Comparison of ENCODE assay signal across 9 mouse cellular contexts in the genomic region with DNA sequence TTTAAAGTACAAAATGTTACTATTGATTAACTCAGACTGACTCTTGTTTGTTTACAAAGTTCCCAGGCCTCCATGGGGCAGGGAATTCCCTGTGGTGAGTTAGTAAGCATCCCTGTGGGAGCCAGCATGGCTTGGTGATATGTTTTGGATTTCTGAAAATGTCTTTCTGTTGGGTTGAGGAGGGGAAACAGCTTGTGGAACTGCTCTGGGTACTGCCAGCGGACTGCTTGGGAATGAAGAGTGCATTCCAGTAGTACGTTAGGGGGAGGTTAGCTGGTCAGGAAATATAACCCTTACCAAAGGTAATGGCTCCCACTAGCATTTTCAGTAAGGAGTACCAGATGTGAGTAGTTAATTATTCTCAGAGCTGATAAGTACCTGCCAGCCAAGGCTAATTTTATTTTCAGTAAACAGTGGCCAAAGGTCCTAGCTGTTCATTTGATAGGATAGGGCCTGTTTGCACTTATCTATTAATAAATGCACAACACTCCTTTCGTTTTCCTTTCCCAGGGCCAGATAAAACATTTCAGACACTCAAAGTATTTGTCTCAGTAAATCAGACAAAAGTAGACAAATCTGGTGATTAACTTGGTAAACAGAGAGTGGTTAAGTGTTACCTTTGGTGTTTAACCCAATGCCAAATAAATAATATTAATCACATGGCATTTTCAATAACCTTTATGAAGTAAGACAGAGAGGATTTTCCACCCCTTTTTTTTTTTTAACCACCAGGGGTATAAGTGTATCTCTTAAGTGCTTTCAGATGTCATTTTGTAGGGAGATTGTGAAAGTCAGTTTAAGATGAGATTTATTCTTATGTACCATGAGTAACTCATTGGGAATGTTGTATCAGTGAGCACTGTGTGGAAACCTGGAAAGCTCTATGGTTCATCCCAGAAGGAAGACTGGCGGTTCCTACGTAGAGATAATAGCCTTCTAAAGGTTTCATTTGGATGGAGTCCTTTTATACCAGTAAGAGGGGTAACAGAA.
DNase-seq lines count a peak whose midpoint lies in the region; ATAC-seq and TF ChIP-seq lines count a peak whose summit lies in the region.
"Had no signal": no experiment of that assay in that cellular context is flagged by ENCODE, and none has a peak within 500 bp of the region (broad histone marks: within the 10 kb centered on the region; RNA-seq: fewer than 3 reads in every experiment).

No protein-coding gene starts in this region.

- no peaks in the 10 kb centered on the region for H3K79me2 ChIP-seq in liver, adult 2 months (ENCODE audit: control insufficient read depth, insufficient read depth, low read length)

- no peak for TF ChIP-seq CTCF in liver, adult 2 months (IDR thresholded peaks at IDR 0.05; ENCODE audit: low read depth, low read length)
- no peak for TF ChIP-seq CTCF in small intestine, adult 2 months (IDR thresholded peaks at IDR 0.05; ENCODE audit: extremely low read depth, insufficient read length, insufficient replicate concordance, low read depth, low read length)

- no peak overlapping the region for H3K4me2 ChIP-seq in liver, embryonic 11.5 days
- no peak overlapping the region for H3K4me2 ChIP-seq in embryonic facial prominence, embryonic 15.5 days (replicated peaks)
- H3K4me2 ChIP-seq in kidney, embryonic 14.5 days (replicated peaks; ENCODE audit: low read depth, low read length) = no peak overlapping the region

- DNase-seq in liver, adult 2 months (ENCODE audit: extremely low read depth, low read depth, low spot score) = peak; percentile 99
- no peak for DNase-seq in liver, embryonic 11.5 days (ENCODE audit: low spot score)
- no peak for DNase-seq in hindbrain, embryonic 10.5 days (ENCODE audit: low spot score)
- no peak for DNase-seq in right cerebral cortex, adult 18-20 months
- DNase-seq in ovary, postnatal 10 days (ENCODE audit: low spot score) = no peak

- no peak overlapping the region for H3K4me3 ChIP-seq in liver, adult 2 months (ENCODE audit: insufficient read depth, low read depth, low read length)
- no peak overlapping the region for H3K4me3 ChIP-seq in liver, embryonic 11.5 days (ENCODE audit: low read depth, low read length)
- no peak overlapping the region for H3K4me3 ChIP-seq in embryonic facial prominence, embryonic 15.5 days (replicated peaks)
- no peak overlapping the region for H3K4me3 ChIP-seq in kidney, embryonic 14.5 days (ENCODE audit: low read length)
- H3K4me3 ChIP-seq in small intestine, adult 2 months (ENCODE audit: low read depth, low read length) = no peak overlapping the region
- H3K4me3 ChIP-seq in hindbrain, embryonic 10.5 days = no peak overlapping the region
- H3K4me3 ChIP-seq: erythroblast, embryonic 14.5 days had no signal

- H3K9me3 ChIP-seq in liver, embryonic 11.5 days (ENCODE audit: control insufficient read depth, low read length) = no peaks in the 10 kb centered on the region
- H3K9me3 ChIP-seq in embryonic facial prominence, embryonic 15.5 days (replicated peaks) = 0 out of 2 replicates have a peak, but pooled peaks cover 3% of the 10 kb centered on the region
- 0 out of 2 replicates have a peak, but pooled peaks cover 4% of the 10 kb centered on the region for H3K9me3 ChIP-seq in kidney, embryonic 14.5 days (ENCODE audit: control insufficient read depth, low read length)
- peaks cover 5% of the 10 kb centered on the region; the same call in 1 of the 2 replicates for H3K9me3 ChIP-seq in hindbrain, embryonic 10.5 days

- no peaks in the 10 kb centered on the region for H3K27me3 ChIP-seq in liver, adult 2 months (ENCODE audit: control insufficient read depth, insufficient read depth, low read length)
- no peaks in the 10 kb centered on the region for H3K27me3 ChIP-seq in liver, embryonic 11.5 days (replicated peaks; ENCODE audit: control insufficient read depth, insufficient read depth, low read length)
- no peaks in the 10 kb centered on the region for H3K27me3 ChIP-seq in embryonic facial prominence, embryonic 15.5 days
- no peaks in the 10 kb centered on the region for H3K27me3 ChIP-seq in kidney, embryonic 14.5 days (ENCODE audit: control insufficient read depth, insufficient read depth, low read length)
- H3K27me3 ChIP-seq in small intestine, adult 2 months (ENCODE audit: control insufficient read depth, insufficient read depth, low read length) = no peaks in the 10 kb centered on the region
- peaks cover 2% of the 10 kb centered on the region; the same call in 1 of the 2 replicates for H3K27me3 ChIP-seq in hindbrain, embryonic 10.5 days (ENCODE audit: insufficient read depth, poor library complexity, severe bottlenecking)

- H3K36me3 ChIP-seq in liver, adult 2 months (ENCODE audit: control insufficient read depth, insufficient read depth, low read length) = no peaks in the 10 kb centered on the region
- H3K36me3 ChIP-seq in liver, embryonic 11.5 days (ENCODE audit: control insufficient read depth, insufficient read depth, low read length) = no peaks in the 10 kb centered on the region
- H3K36me3 ChIP-seq in embryonic facial prominence, embryonic 15.5 days = no peaks in the 10 kb centered on the region
- no peaks in the 10 kb centered on the region for H3K36me3 ChIP-seq in kidney, embryonic 14.5 days (ENCODE audit: control insufficient read depth, insufficient read depth, low read length)
- H3K36me3 ChIP-seq in small intestine, adult 2 months (ENCODE audit: control insufficient read depth, insufficient read depth, low read length) = no peaks in the 10 kb centered on the region
- no peaks in the 10 kb centered on the region for H3K36me3 ChIP-seq in hindbrain, embryonic 10.5 days

- ATAC-seq in liver, embryonic 11.5 days (replicated peaks; ENCODE audit: low FRiP score) = no peak
- peak; percentile 46; the same call in 1 of the 2 replicates for ATAC-seq in embryonic facial prominence, embryonic 15.5 days (ENCODE audit: insufficient number of reproducible peaks, low FRiP score, low TSS enrichment, low read depth)
- ATAC-seq in kidney, embryonic 14.5 days (ENCODE audit: low FRiP score, low TSS enrichment) = no peak

- 16% methylated on average over 5 of the region's 5 CpGs for WGBS in liver, adult 2 months
- WGBS in liver, embryonic 11.5 days = 55% methylated on average over 5 of the region's 5 CpGs
- 41% methylated on average over 5 of the region's 5 CpGs for WGBS in embryonic facial prominence, embryonic 15.5 days
- 42% methylated on average over 5 of the region's 5 CpGs for WGBS in kidney, embryonic 14.5 days
- 19% methylated on average over 5 of the region's 5 CpGs for WGBS in small intestine, adult 2 months
- WGBS in hindbrain, embryonic 10.5 days = 80% methylated on average over 5 of the region's 5 CpGs

- H3K4me1 ChIP-seq in liver, adult 2 months (ENCODE audit: control insufficient read depth, insufficient read depth, low read length) = peaks cover 11% of the 10 kb centered on the region
- peaks cover 4% of the 10 kb centered on the region; the same call in 1 of the 2 replicates for H3K4me1 ChIP-seq in liver, embryonic 11.5 days (replicated peaks; ENCODE audit: control insufficient read depth, insufficient read depth, low read length)
- H3K4me1 ChIP-seq in embryonic facial prominence, embryonic 15.5 days = peaks cover 21% of the 10 kb centered on the region
- H3K4me1 ChIP-seq in kidney, embryonic 14.5 days (ENCODE audit: control insufficient read depth, insufficient read depth, low read length) = peaks cover 32% of the 10 kb centered on the region
- peaks cover 20% of the 10 kb centered on the region for H3K4me1 ChIP-seq in small intestine, adult 2 months (ENCODE audit: control insufficient read depth, insufficient read depth, insufficient read length, low read length)
- H3K4me1 ChIP-seq in hindbrain, embryonic 10.5 days (replicated peaks) = peaks cover 33% of the 10 kb centered on the region

- TF ChIP-seq POLR2A in liver, adult 2 months (IDR thresholded peaks at IDR 0.05; ENCODE audit: extremely low read depth, insufficient read depth, low read length) = no peak
- TF ChIP-seq POLR2A in small intestine, adult 2 months (IDR thresholded peaks at IDR 0.05; ENCODE audit: low read depth, low read length) = no peak

- peak overlapping the region; percentile 68 for H3K9ac ChIP-seq in liver, adult 2 months (ENCODE audit: low read depth, low read length)
- no peak overlapping the region for H3K9ac ChIP-seq in liver, embryonic 11.5 days (ENCODE audit: low read depth, low read length)
- no peak overlapping the region for H3K9ac ChIP-seq in embryonic facial prominence, embryonic 15.5 days
- H3K9ac ChIP-seq in kidney, embryonic 14.5 days (ENCODE audit: low read depth, low read length) = no peak overlapping the region

- peak overlapping the region; percentile 99 for H3K27ac ChIP-seq in liver, adult 2 months (replicated peaks; ENCODE audit: insufficient read depth, low read depth, low read length)
- H3K27ac ChIP-seq in liver, embryonic 11.5 days (ENCODE audit: low read depth, low read length) = no peak overlapping the region
- peak overlapping the region; percentile 68 for H3K27ac ChIP-seq in embryonic facial prominence, embryonic 15.5 days (replicated peaks)
- H3K27ac ChIP-seq in kidney, embryonic 14.5 days (ENCODE audit: low read depth, low read length) = peak overlapping the region; percentile 73; the same call in 1 of the 2 replicates
- peak overlapping the region; percentile 87 for H3K27ac ChIP-seq in small intestine, adult 2 months (ENCODE audit: insufficient read depth, low read depth, low read length)
- H3K27ac ChIP-seq in hindbrain, embryonic 10.5 days = no peak overlapping the region

Comparison
In these comparisons a context has a peak if more than half of its experiments do, and no peak if none do; other contexts are left out.
1. H3K27ac ChIP-seq: peak in liver, adult 2 months (single experiment), embryonic facial prominence, embryonic 15.5 days (single experiment), kidney, embryonic 14.5 days (single experiment) and small intestine, adult 2 months (single experiment); none in liver, embryonic 11.5 days (single experiment) and hindbrain, embryonic 10.5 days (single experiment).